Mouse (Mus musculus) ES-E14 (cell line): ENCODE data around the gene Card9.

Source experiments
- CHD2 ChIP-seq: IDR thresholded peaks from 2 replicates; pipeline ENCODE4 v1.6.1; 2014; ENCODE audit warnings: mild to moderate bottlenecking, low read depth, low read length, inconsistent platforms
- HCFC1 ChIP-seq: IDR thresholded peaks from 2 replicates; pipeline ENCODE4 v1.6.1; 2012; ENCODE audit warnings: low read length, inconsistent platforms, borderline replicate concordance; ENCODE audit not compliant: insufficient read depth
- MAFK ChIP-seq: IDR thresholded peaks from 2 replicates; pipeline ENCODE4 v1.6.1; 2014; ENCODE audit warnings: mild to moderate bottlenecking, low read depth, low read length, inconsistent platforms; ENCODE audit not compliant: insufficient read depth
- ZC3H11A ChIP-seq: IDR thresholded peaks from 2 replicates; pipeline ENCODE4 v1.6.1; 2012; ENCODE audit warnings: low read depth, mild to moderate bottlenecking, inconsistent platforms, low read length, borderline replicate concordance
- ZNF384 ChIP-seq: IDR thresholded peaks from 2 replicates; pipeline ENCODE4 v1.6.1; 2012; ENCODE audit warnings: low read depth, low read length, inconsistent platforms

- TF ChIP-seq ZC3H11A (no peak), ZNF384 (no peak), CHD2 (no peak), MAFK (no peak), HCFC1 (no peak)
Observed at GRCm38 (mm10) chr2:26391617-26392016, 30.9 kb upstream of the Card9 start.
